Mouse (Mus musculus): ENCODE data around the gene Gbp2b. TPM values are rescaled to one million over a fixed set of nuclear protein-coding genes. Genes with fewer than 3 reads are reported as not detected.
"Not testable (repeated sequence)": the region's sequence is repeated elsewhere in the genome, so short reads cannot be mapped to it uniquely, and the experiment has no call there.

The Gbp2b gene
- polyA plus RNA-seq, 2 experiments: not detected

- Histone ChIP-seq H3K4me3 (replicated peaks; ENCODE audit: low read length) (no peak within 1 kb of the TSS), H3K9ac (ENCODE audit: low read depth, low read length, severe bottlenecking) (no peak within 1 kb of the TSS), H3K4me1 (ENCODE audit: control insufficient read depth, insufficient read depth, low read length) (no peaks in the 10 kb centered on the region), H3K9me3 (ENCODE audit: control insufficient read depth, low read length) (no peaks in the 10 kb centered on the region), H3K36me3 (ENCODE audit: control insufficient read depth, insufficient read depth, low read length) (no peaks in the 10 kb centered on the region), H3K27ac (replicated peaks; ENCODE audit: low read depth, low read length) (no peak within 1 kb of the TSS), H3K4me2 (replicated peaks; ENCODE audit: low read depth, low read length, severe bottlenecking) (peak within 1 kb of the TSS; percentile 15), H3K27me3 (ENCODE audit: control insufficient read depth, insufficient read depth, low read length) (no peaks in the 10 kb centered on the region)
- ATAC-seq (ENCODE audit: low FRiP score, low read depth) (no peak), DNase-seq (ENCODE audit: low spot score) (no peak)
- TF ChIP-seq POLR2A (IDR thresholded peaks at IDR 0.05; ENCODE audit: borderline replicate concordance, extremely low read depth, insufficient read depth, insufficient read length): no peak
- WGBS: 62% methylated on average over 4 of the region's 4 CpGs
Measured at GRCm38 (mm10) chr3:142620111-142620955, 25.7 kb downstream of the Gbp2b start, which contains the start of gene Gbp2. TSS of gene Gbp2 (plus strand) at chr3:142620602.

GRCm38 (mm10) chr3:142620956-142621562 is 26.4 kb downstream of the Gbp2b start:
- no peak for DNase-seq (ENCODE audit: low spot score)
- no peak overlapping the region for H3K4me2 ChIP-seq (replicated peaks; ENCODE audit: low read depth, low read length, severe bottlenecking)
- ATAC-seq (ENCODE audit: low FRiP score, low read depth): no peak
- H3K36me3 ChIP-seq (ENCODE audit: control insufficient read depth, insufficient read depth, low read length): no peaks in the 10 kb centered on the region
- no peaks in the 10 kb centered on the region for H3K4me1 ChIP-seq (ENCODE audit: control insufficient read depth, insufficient read depth, low read length)
- WGBS: 44% methylated on average over 3 of the region's 3 CpGs
- H3K27ac ChIP-seq (replicated peaks; ENCODE audit: low read depth, low read length): no peak overlapping the region
- H3K9ac ChIP-seq (ENCODE audit: low read depth, low read length, severe bottlenecking): no peak overlapping the region
- no peaks in the 10 kb centered on the region for H3K27me3 ChIP-seq (ENCODE audit: control insufficient read depth, insufficient read depth, low read length)
- no peak overlapping the region for H3K4me3 ChIP-seq (replicated peaks; ENCODE audit: low read length)
- TF ChIP-seq POLR2A (IDR thresholded peaks at IDR 0.05; ENCODE audit: borderline replicate concordance, extremely low read depth, insufficient read depth, insufficient read length): no peak
- no peaks in the 10 kb centered on the region for H3K9me3 ChIP-seq (ENCODE audit: control insufficient read depth, low read length)

GRCm38 (mm10) chr3:142630385-142630784 is 35.7 kb downstream of the Gbp2b start:
- no peak for DNase-seq (ENCODE audit: low spot score)
- Histone ChIP-seq H3K9ac (ENCODE audit: low read depth, low read length, severe bottlenecking) (no peak overlapping the region), H3K36me3 (ENCODE audit: control insufficient read depth, insufficient read depth, low read length) (no peaks in the 10 kb centered on the region), H3K4me2 (replicated peaks; ENCODE audit: low read depth, low read length, severe bottlenecking) (no peak overlapping the region), H3K27ac (replicated peaks; ENCODE audit: low read depth, low read length) (no peak overlapping the region), H3K27me3 (ENCODE audit: control insufficient read depth, insufficient read depth, low read length) (no peaks in the 10 kb centered on the region), H3K4me3 (replicated peaks; ENCODE audit: low read length) (no peak overlapping the region), H3K9me3 (ENCODE audit: control insufficient read depth, low read length) (no peaks in the 10 kb centered on the region), H3K4me1 (ENCODE audit: control insufficient read depth, insufficient read depth, low read length) (no peaks in the 10 kb centered on the region)
- ATAC-seq (ENCODE audit: low FRiP score, low read depth): no peak
- TF ChIP-seq POLR2A (IDR thresholded peaks at IDR 0.05; ENCODE audit: borderline replicate concordance, extremely low read depth, insufficient read depth, insufficient read length): no peak
- 70% methylated on average over 8 of the region's 8 CpGs for WGBS

- Histone ChIP-seq H3K27me3 (ENCODE audit: control insufficient read depth, insufficient read depth, low read length) (no peaks in the 10 kb centered on the region), H3K9ac (ENCODE audit: low read depth, low read length, severe bottlenecking) (no peak overlapping the region), H3K36me3 (ENCODE audit: control insufficient read depth, insufficient read depth, low read length) (no peaks in the 10 kb centered on the region), H3K27ac (replicated peaks; ENCODE audit: low read depth, low read length) (no peak overlapping the region), H3K4me1 (ENCODE audit: control insufficient read depth, insufficient read depth, low read length) (no peaks in the 10 kb centered on the region), H3K4me2 (replicated peaks; ENCODE audit: low read depth, low read length, severe bottlenecking) (no peak overlapping the region), H3K4me3 (replicated peaks; ENCODE audit: low read length) (no peak overlapping the region), H3K9me3 (ENCODE audit: control insufficient read depth, low read length) (no peaks in the 10 kb centered on the region)
- whole genome bisulfite sequencing: 10% methylated on average over 9 of the region's 9 CpGs
- DNase-seq (ENCODE audit: low spot score): peak; percentile 65
- ATAC-seq (ENCODE audit: low FRiP score, low read depth): no peak
- no peak for TF ChIP-seq POLR2A (IDR thresholded peaks at IDR 0.05; ENCODE audit: borderline replicate concordance, extremely low read depth, insufficient read depth, insufficient read length)
Measured at GRCm38 (mm10) chr3:142640201-142640600, 45.6 kb downstream of the Gbp2b start.

GRCm38 (mm10) chr3:142645949-142646348 is 51.3 kb downstream of the Gbp2b start:
- not testable (repeated sequence) for H3K9me3 ChIP-seq (ENCODE audit: control insufficient read depth, low read length); ATAC-seq (ENCODE audit: low FRiP score, low read depth); H3K36me3 ChIP-seq (ENCODE audit: control insufficient read depth, insufficient read depth, low read length); H3K27ac ChIP-seq (replicated peaks; ENCODE audit: low read depth, low read length); H3K27me3 ChIP-seq (ENCODE audit: control insufficient read depth, insufficient read depth, low read length); H3K4me1 ChIP-seq (ENCODE audit: control insufficient read depth, insufficient read depth, low read length); H3K9ac ChIP-seq (ENCODE audit: low read depth, low read length, severe bottlenecking); H3K4me2 ChIP-seq (replicated peaks; ENCODE audit: low read depth, low read length, severe bottlenecking); H3K4me3 ChIP-seq (replicated peaks; ENCODE audit: low read length)
- 14% methylated on average over 2 of the region's 2 CpGs for WGBS
- peak; percentile 78 for DNase-seq (ENCODE audit: low spot score)

- H3K36me3 ChIP-seq (ENCODE audit: control insufficient read depth, insufficient read depth, low read length); H3K27me3 ChIP-seq (ENCODE audit: control insufficient read depth, insufficient read depth, low read length); DNase-seq (ENCODE audit: low spot score); H3K4me2 ChIP-seq (replicated peaks; ENCODE audit: low read depth, low read length, severe bottlenecking); H3K9ac ChIP-seq (ENCODE audit: low read depth, low read length, severe bottlenecking); ATAC-seq (ENCODE audit: low FRiP score, low read depth); H3K4me1 ChIP-seq (ENCODE audit: control insufficient read depth, insufficient read depth, low read length); H3K9me3 ChIP-seq (ENCODE audit: control insufficient read depth, low read length); H3K27ac ChIP-seq (replicated peaks; ENCODE audit: low read depth, low read length); H3K4me3 ChIP-seq (replicated peaks; ENCODE audit: low read length): not testable (repeated sequence)
- 39% methylated on average over 5 of the region's 7 CpGs for WGBS
Measured at GRCm38 (mm10) chr3:142647836-142648235, 53.2 kb downstream of the Gbp2b start.

Measured in limb, embryonic 14.5 days (tissue).